In the genomic region with DNA sequence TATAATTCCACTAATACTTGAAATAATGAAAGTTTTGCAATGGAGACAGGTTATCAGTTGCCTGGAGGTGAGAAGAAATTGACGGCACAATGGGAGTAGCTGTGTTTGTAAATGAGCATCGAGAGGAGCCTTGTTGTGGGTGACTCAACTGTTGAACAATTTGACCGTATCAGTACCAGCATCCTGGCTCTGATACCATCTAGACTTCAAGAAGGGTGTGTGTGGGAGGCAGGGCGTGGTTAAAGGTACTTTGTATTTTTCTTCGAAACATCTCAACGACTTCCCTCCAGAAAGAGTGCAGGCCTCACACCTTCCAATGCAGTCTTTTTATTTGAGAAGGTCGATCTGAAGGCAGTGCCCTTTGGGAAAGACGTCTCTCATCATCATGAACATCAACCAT, we compare ENCODE assay signal across 16 mouse cellular contexts.
"Had no signal": no experiment of that assay in that cellular context is flagged by ENCODE, and none has a peak within 500 bp of the region (broad histone marks: within the 10 kb centered on the region; RNA-seq: fewer than 3 reads in every experiment).

No protein-coding gene starts in this region.

- DNase-seq: kidney, adult 2 months; kidney, postnatal 14 days; left cerebral cortex, postnatal 4 days; lung, embryonic 14.5 days; lung, postnatal 10 days; lung, postnatal 4 days; retina, postnatal 1 day; right cerebral cortex, postnatal 4 days; spleen, adult 18-20 months had no signal

- H3K4me2 ChIP-seq: kidney, embryonic 15.5 days; limb, embryonic 13.5 days; liver, embryonic 12.5 days; lung, embryonic 14.5 days; midbrain, embryonic 15.5 days; neural tube, embryonic 13.5 days; stomach, embryonic 15.5 days had no signal

- ATAC-seq: liver, embryonic 12.5 days; midbrain, embryonic 15.5 days had no signal

- H3K36me3 ChIP-seq: limb, embryonic 13.5 days; liver, embryonic 12.5 days; midbrain, embryonic 10.5 days; midbrain, embryonic 15.5 days had no signal

- H3K4me1 ChIP-seq: liver, embryonic 12.5 days; midbrain, embryonic 10.5 days; midbrain, embryonic 15.5 days; stomach, embryonic 15.5 days had no signal

- H3K9me3 ChIP-seq: kidney, embryonic 15.5 days; limb, embryonic 13.5 days; liver, embryonic 12.5 days; midbrain, embryonic 10.5 days; midbrain, embryonic 15.5 days; neural tube, embryonic 13.5 days; stomach, embryonic 15.5 days had no signal

- H3K9ac ChIP-seq: kidney, embryonic 15.5 days; limb, embryonic 13.5 days; liver, embryonic 12.5 days; lung, embryonic 14.5 days; midbrain, embryonic 15.5 days; neural tube, embryonic 13.5 days; stomach, embryonic 15.5 days had no signal

- H3K27me3 ChIP-seq: kidney, embryonic 15.5 days; limb, embryonic 13.5 days; liver, embryonic 12.5 days; midbrain, embryonic 15.5 days; neural tube, embryonic 13.5 days; stomach, embryonic 15.5 days had no signal

- H3K4me3 ChIP-seq: kidney, embryonic 15.5 days; limb, embryonic 13.5 days; liver, embryonic 12.5 days; midbrain, embryonic 10.5 days; midbrain, embryonic 15.5 days; neural tube, embryonic 13.5 days; stomach, embryonic 15.5 days had no signal

- H3K27ac ChIP-seq: kidney, embryonic 15.5 days; limb, embryonic 13.5 days; liver, embryonic 12.5 days; midbrain, embryonic 10.5 days; midbrain, embryonic 15.5 days; neural tube, embryonic 13.5 days; stomach, embryonic 15.5 days had no signal
